Mouse (Mus musculus): ENCODE measurements around the gene Tubgcp4.

Gene Tubgcp4

GRCm38 (mm10) chr2:121206541-121206940 lies 36.1 kb downstream of the Tubgcp4 start:
- no peak for DNase-seq

GRCm38 (mm10) chr2:121214491-121214890 lies 44.0 kb downstream of the Tubgcp4 start:
- DNase-seq = no peak

GRCm38 (mm10) chr2:121219177-121219576 lies 48.7 kb downstream of the Tubgcp4 start:
- no peak for DNase-seq

- DNase-seq = no peak
Measured at GRCm38 (mm10) chr2:121219994-121220393, 49.5 kb downstream of the Tubgcp4 start.

GRCm38 (mm10) chr2:121223010-121223409 lies 52.6 kb downstream of the Tubgcp4 start:
- no peak for DNase-seq

GRCm38 (mm10) chr2:121228135-121228534 lies 57.7 kb downstream of the Tubgcp4 start:
- DNase-seq = no peak

GRCm38 (mm10) chr2:121235460-121236072 lies 65.1 kb downstream of the Tubgcp4 start:
- no peak for DNase-seq

- DNase-seq = no peak
Measured at GRCm38 (mm10) chr2:121239426-121239825, 69.0 kb downstream of the Tubgcp4 start.

- no peak for DNase-seq
Measured at GRCm38 (mm10) chr2:121244099-121244498, 73.6 kb downstream of the Tubgcp4 start.
